Mouse (Mus musculus) kidney, adult 18-20 months (tissue): ENCODE data around the gene Rnasel.
A peak's percentile ranks its signal among the peaks of the same experiment; 100 is the strongest.

Source experiments
- DNase-seq: peaks from one replicate; pipeline ENCODE4 v3.0.0; 2021

The Rnasel gene

DNA sequence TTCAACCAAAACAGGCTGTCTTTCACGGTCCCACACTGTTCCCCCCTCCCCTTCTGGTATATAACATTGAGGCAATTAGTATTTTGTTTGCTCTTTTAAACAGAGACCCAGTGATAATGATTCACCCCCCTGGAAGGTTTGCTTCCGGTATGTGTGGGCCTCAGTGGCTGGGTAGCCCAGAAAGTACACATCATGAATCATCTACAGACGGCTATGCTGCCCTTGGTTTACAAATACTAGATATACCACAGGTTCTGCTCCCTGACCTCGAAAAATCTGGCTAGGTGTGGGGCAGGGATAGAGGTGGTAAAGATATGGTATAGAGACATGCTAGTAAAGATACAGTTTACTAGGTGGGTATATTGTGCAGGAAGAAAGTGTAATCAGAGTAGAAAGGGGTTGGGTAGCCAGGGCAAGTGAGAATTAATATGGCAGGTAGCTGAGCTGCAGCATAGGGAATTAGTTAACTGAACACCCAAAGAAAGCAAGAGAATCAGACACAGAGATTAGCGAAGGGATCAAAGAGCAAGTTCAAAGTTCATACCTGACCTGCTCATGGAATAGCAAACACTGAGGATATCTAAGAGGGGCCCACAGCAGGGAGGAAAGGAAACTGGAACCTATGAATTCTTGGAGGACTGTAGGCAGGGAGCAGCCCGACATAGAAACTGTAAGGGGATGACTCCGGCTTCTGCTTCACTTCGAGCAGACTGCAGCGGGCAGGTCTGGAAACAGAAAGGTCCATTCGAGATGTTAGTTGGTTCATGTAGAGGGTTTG is 21.0 kb downstream of the Rnasel start:
- no peak for DNase-seq

DNA sequence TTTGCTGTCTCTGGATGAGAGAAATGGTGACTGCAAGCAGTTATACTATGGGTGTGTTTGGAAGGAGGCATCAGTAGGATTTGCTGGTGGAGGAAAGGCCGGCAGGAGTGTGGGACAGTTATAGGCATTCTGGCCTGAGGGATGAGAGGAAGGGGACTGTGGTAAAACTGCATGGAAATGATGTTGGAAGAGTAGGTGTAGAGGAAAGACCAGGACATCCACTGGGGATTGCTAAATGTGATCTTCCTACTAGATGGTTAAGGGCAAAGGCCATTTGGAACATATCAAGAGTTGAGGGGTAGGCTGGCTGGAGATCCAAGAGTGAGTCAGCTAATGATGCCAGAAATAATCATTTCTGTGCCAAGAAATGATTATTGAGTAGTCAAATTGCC is 21.5 kb downstream of the Rnasel start:
- DNase-seq = no peak

DNA sequence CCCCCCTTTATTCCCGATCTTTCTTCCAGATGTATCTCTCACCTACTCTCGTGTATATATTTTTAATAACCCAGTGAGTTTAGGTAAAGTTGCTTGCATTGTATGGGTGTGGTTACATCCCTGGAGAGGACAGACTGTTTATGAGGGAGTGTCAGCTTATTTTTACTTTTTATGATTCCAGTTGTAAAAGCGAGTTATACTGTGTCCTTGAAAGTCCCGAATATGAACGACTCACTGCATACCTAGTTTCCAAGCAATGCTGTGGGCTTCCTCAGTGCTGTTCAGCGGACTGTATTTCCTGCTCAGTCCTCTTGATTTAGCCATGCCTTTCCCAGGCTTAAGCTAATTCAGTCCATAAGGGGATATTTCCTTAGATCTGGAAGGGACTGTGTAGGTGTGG is 25.9 kb downstream of the Rnasel start:
- no peak for DNase-seq

DNA sequence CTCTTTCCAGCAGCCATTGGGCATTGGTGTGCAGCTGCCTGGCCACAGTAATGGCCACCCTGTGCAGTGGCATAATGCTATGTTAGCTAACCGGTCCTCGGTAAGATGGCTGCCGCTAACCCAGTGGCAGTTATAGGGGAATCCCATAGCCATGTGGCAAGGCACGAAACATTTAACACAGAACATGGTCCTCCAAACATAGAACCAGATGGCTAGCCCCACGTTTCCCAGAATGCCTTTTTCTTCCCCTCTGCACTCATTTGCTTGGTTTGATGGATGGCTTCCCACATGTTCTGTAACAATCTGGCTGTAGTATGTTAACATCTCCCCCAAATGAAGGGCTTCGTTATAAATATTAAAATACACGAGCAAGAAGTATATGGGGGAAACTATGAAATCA is 27.0 kb downstream of the Rnasel start:
- DNase-seq = no peak

DNA sequence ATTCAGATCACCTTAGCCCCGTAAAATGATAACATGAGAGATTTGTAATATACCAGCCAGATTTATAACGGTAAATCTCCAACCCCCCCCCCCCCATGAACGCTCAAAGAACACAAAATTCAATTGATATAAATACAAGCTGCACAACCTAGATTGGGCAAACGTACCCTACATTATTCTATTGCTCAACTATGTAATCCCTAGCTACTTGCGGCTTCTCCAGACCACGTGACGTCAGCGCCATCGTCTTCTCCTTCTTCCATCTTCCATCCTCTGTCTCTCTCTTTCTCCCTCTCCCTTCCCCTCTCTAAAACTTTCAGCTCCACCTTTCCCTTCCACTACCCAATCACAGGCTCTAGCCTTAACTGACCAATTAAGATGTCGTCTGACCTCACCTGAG is 29.0 kb downstream of the Rnasel start:
- DNase-seq = no peak

DNA sequence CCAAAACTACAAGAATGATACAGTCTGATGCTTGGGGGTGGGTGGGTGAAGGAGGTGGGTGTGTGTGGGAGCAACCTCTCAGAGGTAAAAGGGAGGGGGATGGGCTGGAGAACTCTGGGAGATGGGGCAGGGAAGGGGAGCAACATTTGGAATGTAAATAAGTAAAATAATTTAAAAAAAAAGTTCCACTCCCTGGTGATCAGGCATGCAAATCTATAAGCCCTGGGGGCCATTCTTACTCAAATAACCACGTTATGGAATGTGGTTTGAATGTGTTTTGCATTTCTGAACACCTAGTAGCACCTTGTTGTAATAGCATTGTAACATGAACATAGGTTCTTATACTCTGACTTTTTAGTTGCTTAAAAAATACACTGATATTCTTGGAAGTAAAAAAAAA is 34.1 kb downstream of the Rnasel start:
- no peak for DNase-seq

DNA sequence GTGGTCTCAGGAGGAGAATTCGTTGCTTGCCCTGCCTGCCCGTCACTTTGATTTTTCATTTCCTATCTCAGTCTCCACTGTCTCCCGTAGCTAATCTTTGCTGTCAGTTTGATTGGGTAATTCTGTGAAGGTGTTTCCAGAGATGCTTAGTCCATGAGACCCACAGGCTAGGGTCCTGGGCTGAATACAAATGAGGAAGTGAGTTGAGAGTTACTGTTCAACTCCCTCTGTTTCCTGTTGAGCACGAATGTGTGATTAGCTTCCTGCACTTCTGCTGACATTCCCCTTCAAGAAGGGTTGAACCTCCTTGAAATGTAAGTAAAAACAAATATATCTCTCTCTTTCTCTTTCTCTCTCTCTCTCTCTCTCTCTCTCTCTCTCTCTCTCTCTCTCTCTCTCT is 36.4 kb downstream of the Rnasel start:
- DNase-seq = no peak

DNA sequence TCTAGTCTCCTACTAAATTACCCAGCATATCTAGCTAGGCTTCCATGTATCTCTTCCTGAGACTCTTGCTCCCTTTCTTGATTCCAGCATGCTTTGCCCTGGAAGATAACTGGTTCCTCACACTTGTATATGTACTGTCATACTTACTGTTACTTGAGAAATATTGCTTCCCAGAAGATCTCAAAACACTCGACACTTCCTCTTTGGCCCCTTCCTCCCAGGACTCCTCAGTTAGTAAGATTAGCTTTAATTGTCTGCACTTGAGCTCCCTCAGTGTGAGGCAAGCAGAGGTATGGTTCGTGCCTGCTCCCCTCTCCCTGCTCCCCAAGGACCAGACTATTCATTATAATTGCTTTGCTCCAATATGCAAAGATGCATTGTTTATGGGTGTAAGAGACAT is 41.5 kb downstream of the Rnasel start:
- DNase-seq = no peak

DNA sequence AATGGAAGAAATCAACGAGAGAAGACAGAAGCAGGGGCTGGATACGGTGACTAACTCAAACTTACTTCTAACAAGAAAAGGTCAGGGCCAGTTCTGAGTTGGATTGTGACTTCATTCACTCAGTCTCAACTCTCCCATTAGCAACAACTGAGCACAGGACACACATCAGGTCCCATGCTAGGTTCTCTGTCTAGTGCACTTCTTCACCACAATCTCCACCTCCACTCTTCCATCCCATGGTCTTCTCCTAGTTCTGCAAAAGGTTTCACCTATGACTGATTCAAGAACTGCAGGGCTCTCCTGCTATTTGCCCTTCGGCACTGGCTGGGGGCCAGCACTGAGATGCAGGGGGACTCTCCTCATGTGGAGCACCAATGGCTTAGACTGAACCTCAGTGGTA is 45.0 kb downstream of the Rnasel start:
- DNase-seq = no peak

DNA sequence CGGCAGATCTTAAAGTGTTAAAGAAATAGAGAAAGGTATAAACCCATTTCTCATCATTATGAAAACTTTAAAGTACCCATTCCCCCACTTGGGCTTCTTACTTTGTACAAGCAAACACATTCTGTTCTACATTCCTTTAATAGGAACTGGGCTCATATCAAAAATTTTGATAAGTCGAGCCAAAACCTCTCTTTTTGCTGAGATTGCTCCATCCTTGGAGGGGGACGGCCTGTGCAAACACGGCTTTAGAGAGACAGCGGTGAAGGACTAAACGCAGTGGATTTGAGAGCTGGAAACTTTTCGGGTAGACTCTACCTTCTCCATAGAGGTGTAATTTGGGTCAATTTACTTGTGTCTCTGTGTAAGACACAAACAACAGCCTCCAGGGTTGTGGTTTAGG is 53.5 kb downstream of the Rnasel start:
- peak; percentile 2 for DNase-seq

DNA sequence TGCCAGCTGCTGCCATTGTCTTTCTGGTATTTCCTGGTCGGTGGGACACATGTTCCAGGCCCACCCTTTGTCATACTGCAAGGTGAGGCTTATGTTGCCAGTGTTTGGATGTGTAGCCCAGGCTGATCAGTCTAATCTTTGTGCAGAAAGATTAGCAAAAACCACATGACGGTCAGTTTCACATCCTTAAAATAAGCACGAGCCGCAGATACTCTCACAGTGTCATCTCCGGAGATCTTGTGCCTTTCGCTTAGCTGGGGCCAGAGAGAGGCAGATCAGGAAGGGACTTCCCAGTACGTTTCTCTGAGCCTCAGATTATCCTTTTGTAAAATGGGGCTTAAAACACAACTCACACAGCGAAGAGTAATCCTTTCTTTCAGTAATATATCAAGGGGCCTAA is 54.3 kb downstream of the Rnasel start:
- DNase-seq = no peak

DNA sequence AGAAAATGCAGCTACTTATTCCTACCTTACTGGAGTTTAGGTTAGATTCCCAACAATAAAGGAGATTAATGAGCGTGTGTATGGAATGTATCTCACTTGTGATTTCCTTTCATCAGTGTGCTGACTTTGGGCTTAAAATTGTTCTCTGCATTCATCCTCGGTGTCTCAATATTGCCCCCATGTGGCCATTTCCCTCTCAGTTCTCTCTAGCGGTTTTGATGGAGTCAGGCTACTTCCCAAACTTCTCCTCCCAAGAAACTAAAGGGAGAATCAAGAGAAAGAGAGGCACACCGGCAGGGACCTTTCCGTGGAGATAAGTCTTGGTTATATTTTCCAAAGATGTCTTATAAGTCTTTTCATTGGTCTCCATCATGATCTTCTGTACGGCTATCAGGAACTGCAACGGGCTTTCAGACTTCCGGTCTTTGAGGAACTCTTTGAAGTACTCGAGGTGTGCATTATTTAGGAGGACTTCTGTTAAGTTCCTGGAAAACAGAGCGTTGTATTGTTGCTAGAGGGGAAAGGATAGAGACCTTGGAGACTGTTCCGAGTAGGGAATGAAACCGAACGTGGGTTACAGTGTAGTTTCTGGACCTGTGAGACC is 58.3 kb downstream of the Rnasel start:
- peak; percentile 59 for DNase-seq
